Mouse (Mus musculus) limb, embryonic 15.5 days (tissue): ENCODE results near the gene Oma1. TPM values are rescaled to one million over a fixed set of nuclear protein-coding genes. Genes with fewer than 3 reads are reported as not detected.

Experiments used
- ATAC-seq: fragments of 200-750 bp; cut with Nextera tagmentation; 2 replicates; pipeline ENCODE4 v1.8.0; 2017; ENCODE audit warnings: low read depth, moderate TSS enrichment; ENCODE audit not compliant: insufficient number of reproducible peaks, low FRiP score, low TSS enrichment
- H3K27ac ChIP-seq: fragments of 300-500 bp; sonication (generic); 2 replicates; pipeline ENCODE4 v1.5.1; 2015; ENCODE audit warnings: moderate library complexity, mild to moderate bottlenecking, inconsistent platforms
- H3K27me3 ChIP-seq: fragments of 300-500 bp; sonication (generic); 2 replicates; pipeline ENCODE4 v1.6.1; 2015; ENCODE audit warnings: inconsistent platforms
- H3K36me3 ChIP-seq: fragments of 300-500 bp; sonication (generic); 2 replicates; pipeline ENCODE4 v1.6.1; 2015; ENCODE audit warnings: inconsistent platforms
- H3K4me1 ChIP-seq: fragments of 300-500 bp; sonication (generic); 2 replicates; pipeline ENCODE4 v1.6.1; 2015; ENCODE audit warnings: inconsistent platforms
- H3K4me2 ChIP-seq: fragments of 300-500 bp; sonication (generic); 2 replicates; pipeline ENCODE4 v1.6.1; 2015; ENCODE audit warnings: mild to moderate bottlenecking, inconsistent platforms
- H3K4me3 ChIP-seq: fragments of 300-500 bp; sonication (generic); 2 replicates; pipeline ENCODE4 v1.5.1; 2015; ENCODE audit warnings: mild to moderate bottlenecking, inconsistent platforms
- H3K9ac ChIP-seq: fragments of 300-500 bp; sonication (generic); 2 replicates; pipeline ENCODE4 v1.6.1; 2015; ENCODE audit warnings: inconsistent platforms
- H3K9me3 ChIP-seq: fragments of 300-500 bp; sonication (generic); 2 replicates; pipeline ENCODE4 v1.6.1; 2016; ENCODE audit warnings: inconsistent platforms
- WGBS: fragments of 180-500 bp; shearing (Covaris S2); methylation state at CpG from one replicate; pipeline ENCODE4 v1.1.7; 2015; 5-methylcytosine and 5-hydroxymethylcytosine counted together
- polyA plus RNA-seq: library from polyadenylated mRNA; unstranded; fragments of >200 nt; fragmentation: Nextera tagmentation; extraction: Ambion mirVana; gene quantifications from 2 replicates; pipeline ENCODE4 v1.2.1, GENCODE M21; 2015

Oma1 gene
- polyA plus RNA-seq, 1 experiment from 2014 or later = 14.1 TPM

GRCm38 (mm10) chr4:103324688-103325451 is 11.3 kb downstream of the Oma1 start:
- ATAC-seq = no peak
- Histone ChIP-seq H3K27ac (no peak overlapping the region), H3K9me3 (no peaks in the 10 kb centered on the region), H3K4me3 (no peak overlapping the region), H3K9ac (no peak overlapping the region), H3K4me2 (no peak overlapping the region), H3K4me1 (no peaks in the 10 kb centered on the region), H3K27me3 (no peaks in the 10 kb centered on the region), H3K36me3 (peaks cover 3% of the 10 kb centered on the region; the same call in 1 of the 2 replicates)
- WGBS = 79% methylated on average over 17 of the region's 17 CpGs

GRCm38 (mm10) chr4:103326994-103327393 is 13.4 kb downstream of the Oma1 start:
- Histone ChIP-seq H3K4me2 (no peak overlapping the region), H3K36me3 (peaks cover 5% of the 10 kb centered on the region; the same call in 1 of the 2 replicates), H3K27ac (no peak overlapping the region), H3K4me3 (no peak overlapping the region), H3K4me1 (no peaks in the 10 kb centered on the region), H3K9ac (no peak overlapping the region), H3K27me3 (no peaks in the 10 kb centered on the region), H3K9me3 (no peaks in the 10 kb centered on the region)
- ATAC-seq = no peak
- WGBS = 70% methylated on average over 3 of the region's 3 CpGs

GRCm38 (mm10) chr4:103329348-103329747 is 15.7 kb downstream of the Oma1 start:
- 75% methylated on average over 6 of the region's 6 CpGs for WGBS

GRCm38 (mm10) chr4:103335134-103335533 is 21.5 kb downstream of the Oma1 start:
- no peaks in the 10 kb centered on the region for H3K27me3 ChIP-seq
- H3K4me1 ChIP-seq = no peaks in the 10 kb centered on the region
- H3K4me3 ChIP-seq = no peak overlapping the region
- no peak overlapping the region for H3K27ac ChIP-seq
- WGBS = 78% methylated on average over 5 of the region's 5 CpGs
- H3K9ac ChIP-seq = no peak overlapping the region
- H3K4me2 ChIP-seq = no peak overlapping the region
- peaks cover 8% of the 10 kb centered on the region for H3K36me3 ChIP-seq
- no peak for ATAC-seq
- no peaks in the 10 kb centered on the region for H3K9me3 ChIP-seq

More at GRCm38 (mm10) chr4:103329348-103329747, 15.7 kb downstream of the Oma1 start:
- no peaks in the 10 kb centered on the region for H3K27me3 ChIP-seq
- H3K36me3 ChIP-seq = peaks cover 8% of the 10 kb centered on the region
- H3K9ac ChIP-seq = no peak overlapping the region
- no peak overlapping the region for H3K27ac ChIP-seq
- no peaks in the 10 kb centered on the region for H3K9me3 ChIP-seq
- no peak overlapping the region for H3K4me3 ChIP-seq
- no peak overlapping the region for H3K4me2 ChIP-seq
- H3K4me1 ChIP-seq = no peaks in the 10 kb centered on the region
- no peak for ATAC-seq

- WGBS = 43% methylated on average over 1 of the region's 1 CpGs
- H3K27me3 ChIP-seq = no peaks in the 10 kb centered on the region
Measured at GRCm38 (mm10) chr4:103340726-103341125, 27.1 kb downstream of the Oma1 start.

GRCm38 (mm10) chr4:103341620-103342019 is 28.0 kb downstream of the Oma1 start:
- Histone ChIP-seq H3K27ac (no peak overlapping the region), H3K4me3 (no peak overlapping the region), H3K4me1 (no peaks in the 10 kb centered on the region), H3K36me3 (no peaks in the 10 kb centered on the region), H3K9me3 (no peaks in the 10 kb centered on the region), H3K9ac (no peak overlapping the region), H3K27me3 (no peaks in the 10 kb centered on the region), H3K4me2 (no peak overlapping the region)
- ATAC-seq = no peak
- WGBS = 66% methylated on average over 4 of the region's 4 CpGs

More at GRCm38 (mm10) chr4:103340726-103341125, 27.1 kb downstream of the Oma1 start:
- ATAC-seq = no peak
- Histone ChIP-seq H3K4me3 (no peak overlapping the region), H3K27ac (no peak overlapping the region), H3K4me1 (no peaks in the 10 kb centered on the region), H3K36me3 (no peaks in the 10 kb centered on the region), H3K9ac (no peak overlapping the region), H3K9me3 (no peaks in the 10 kb centered on the region), H3K4me2 (no peak overlapping the region)

GRCm38 (mm10) chr4:103346058-103346457 is 32.4 kb downstream of the Oma1 start:
- no peak overlapping the region for H3K4me2 ChIP-seq
- no peak overlapping the region for H3K9ac ChIP-seq
- ATAC-seq = no peak
- H3K4me1 ChIP-seq = no peaks in the 10 kb centered on the region
- H3K9me3 ChIP-seq = no peaks in the 10 kb centered on the region
- H3K27me3 ChIP-seq = no peaks in the 10 kb centered on the region
- no peak overlapping the region for H3K27ac ChIP-seq
- 44% methylated on average over 2 of the region's 2 CpGs for WGBS
- H3K4me3 ChIP-seq = no peak overlapping the region
- no peaks in the 10 kb centered on the region for H3K36me3 ChIP-seq

GRCm38 (mm10) chr4:103346849-103347248 is 33.2 kb downstream of the Oma1 start:
- Histone ChIP-seq H3K27ac (no peak overlapping the region), H3K4me2 (no peak overlapping the region), H3K9ac (no peak overlapping the region), H3K9me3 (no peaks in the 10 kb centered on the region), H3K36me3 (no peaks in the 10 kb centered on the region), H3K27me3 (no peaks in the 10 kb centered on the region), H3K4me1 (no peaks in the 10 kb centered on the region), H3K4me3 (no peak overlapping the region)
- WGBS = 85% methylated on average over 5 of the region's 5 CpGs
- no peak for ATAC-seq

GRCm38 (mm10) chr4:103349219-103349618 is 35.6 kb downstream of the Oma1 start:
- H3K9ac ChIP-seq = no peak overlapping the region
- no peak for ATAC-seq
- WGBS = 88% methylated on average over 4 of the region's 4 CpGs
- no peak overlapping the region for H3K4me2 ChIP-seq
- no peaks in the 10 kb centered on the region for H3K27me3 ChIP-seq
- H3K4me3 ChIP-seq = no peak overlapping the region
- no peaks in the 10 kb centered on the region for H3K36me3 ChIP-seq
- no peaks in the 10 kb centered on the region for H3K4me1 ChIP-seq
- H3K27ac ChIP-seq = no peak overlapping the region
- H3K9me3 ChIP-seq = no peaks in the 10 kb centered on the region

GRCm38 (mm10) chr4:103352926-103353325 is 39.3 kb downstream of the Oma1 start:
- Histone ChIP-seq H3K27ac (no peak overlapping the region), H3K4me3 (no peak overlapping the region), H3K4me1 (no peaks in the 10 kb centered on the region), H3K27me3 (no peaks in the 10 kb centered on the region), H3K4me2 (no peak overlapping the region), H3K36me3 (no peaks in the 10 kb centered on the region), H3K9me3 (no peaks in the 10 kb centered on the region), H3K9ac (no peak overlapping the region)
- WGBS = 39% methylated on average over 5 of the region's 5 CpGs
- no peak for ATAC-seq

- Histone ChIP-seq H3K4me3 (no peak overlapping the region), H3K4me2 (no peak overlapping the region), H3K27me3 (no peaks in the 10 kb centered on the region), H3K9ac (no peak overlapping the region), H3K9me3 (no peaks in the 10 kb centered on the region), H3K36me3 (no peaks in the 10 kb centered on the region), H3K4me1 (no peaks in the 10 kb centered on the region), H3K27ac (no peak overlapping the region)
- ATAC-seq = no peak
- 91% methylated on average over 3 of the region's 3 CpGs for WGBS
Measured at GRCm38 (mm10) chr4:103357457-103357856, 43.8 kb downstream of the Oma1 start.

- 88% methylated on average over 9 of the region's 9 CpGs for WGBS
- H3K9ac ChIP-seq = no peak overlapping the region
- H3K9me3 ChIP-seq = no peaks in the 10 kb centered on the region
- H3K4me1 ChIP-seq = no peaks in the 10 kb centered on the region
- no peaks in the 10 kb centered on the region for H3K27me3 ChIP-seq
- no peak for ATAC-seq
- no peak overlapping the region for H3K27ac ChIP-seq
- no peak overlapping the region for H3K4me2 ChIP-seq
- H3K4me3 ChIP-seq = no peak overlapping the region
- H3K36me3 ChIP-seq = no peaks in the 10 kb centered on the region
Measured at GRCm38 (mm10) chr4:103358941-103359448, 45.4 kb downstream of the Oma1 start.
